Mouse (Mus musculus) olfactory bulb, adult 2 months (tissue): ENCODE measurements around the gene Pdzd7.
A peak's percentile ranks its signal among the peaks of the same experiment; 100 is the strongest.

Experiments
- CTCF ChIP-seq: fragments of 200-500 bp; IDR thresholded peaks from 2 replicates; pipeline ENCODE4 v1.5.1; 2012; ENCODE audit warnings: low read depth, mild to moderate bottlenecking, low read length, moderate library complexity; ENCODE audit not compliant: insufficient read depth
- POLR2A ChIP-seq: fragments of 200-500 bp; IDR thresholded peaks from 2 replicates; pipeline ENCODE4 v1.6.1; 2012; ENCODE audit warnings: mild to moderate bottlenecking, low read depth, low read length, moderate library complexity; ENCODE audit not compliant: insufficient read depth

DNA sequence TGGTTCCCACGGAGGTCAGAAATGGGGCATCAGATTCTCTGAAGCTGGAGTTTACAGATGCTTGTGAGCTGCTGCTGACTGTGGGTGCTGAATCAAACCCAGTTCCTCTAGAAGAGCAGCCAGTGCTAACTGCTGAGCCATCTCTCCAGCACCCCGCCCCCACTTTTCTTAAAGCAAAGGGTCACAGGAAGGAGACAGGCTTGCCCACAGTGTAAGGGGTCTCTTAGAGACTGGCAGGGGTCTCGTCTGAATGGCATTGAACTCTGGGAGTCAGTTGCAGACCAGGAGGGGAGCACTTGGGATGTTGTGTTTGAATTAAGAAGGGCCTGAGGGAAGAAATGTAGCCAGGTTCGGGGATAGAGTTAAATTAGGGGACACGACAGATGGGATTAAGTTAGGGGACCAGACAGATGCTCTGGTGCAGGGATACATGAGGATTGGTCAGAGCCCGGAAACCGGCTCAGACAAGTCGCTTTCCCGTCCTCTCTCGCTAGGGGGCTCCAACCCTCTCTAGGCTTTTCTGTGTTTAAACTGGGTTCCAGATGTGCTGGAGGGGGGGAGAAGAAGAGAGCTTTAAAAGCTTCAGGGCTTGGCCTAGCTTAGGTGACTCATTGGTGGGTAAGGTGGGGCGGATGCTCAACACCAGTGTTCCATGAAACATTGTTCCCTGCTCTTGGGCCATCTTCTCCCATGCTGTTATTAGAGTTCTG, 36.5 kb upstream of the Pdzd7 start:
- TF ChIP-seq POLR2A (no peak), CTCF (0 out of 2 replicates have a peak, but pooled peaks have one; percentile 29)
